Mouse (Mus musculus) CH12.LX (cell line): ENCODE results near the gene D16Ertd472e. TPM values are rescaled to one million over a fixed set of nuclear protein-coding genes. Genes with fewer than 3 reads are reported as not detected.

ENCODE experiments used
- DNase-seq: peaks from one replicate; pipeline ENCODE4 v3.0.0-alpha.2; 2013; ENCODE audit errors: extremely low read depth
- H3K27ac ChIP-seq: 2 replicates; pipeline ENCODE4 v1.5.1; 2012; ENCODE audit warnings: low read depth, mild to moderate bottlenecking, control low read depth, moderate library complexity; ENCODE audit not compliant: insufficient read depth
- H3K27me3 ChIP-seq: replicated peaks from 2 replicates; pipeline ENCODE3; 2012; ENCODE audit warnings: inconsistent platforms
- H3K36me3 ChIP-seq, 2 experiments: replicated peaks in 1 of 2; 2 replicates each; pipeline versions ENCODE3 to v1.6.1; 2012; ENCODE audit warnings: inconsistent platforms in 1 of 2, low read length in 1 of 2, mild to moderate bottlenecking in 1 of 2, mixed read lengths in 1 of 2, moderate library complexity in 1 of 2; ENCODE audit not compliant: control insufficient read depth in 1 of 2, insufficient read depth in 1 of 2
- H3K4me1 ChIP-seq, 2 experiments: 2 replicates each; pipeline ENCODE4 v1.6.1; 2012; ENCODE audit warnings: inconsistent platforms in 1 of 2, moderate library complexity in 1 of 2; ENCODE audit not compliant: insufficient read depth in 2 of 2, control insufficient read depth in 1 of 2
- H3K4me2 ChIP-seq: 2 replicates; pipeline ENCODE4 v1.6.1; 2012; ENCODE audit warnings: low read depth, mild to moderate bottlenecking, control low read depth; ENCODE audit not compliant: poor library complexity, insufficient read depth, severe bottlenecking
- H3K4me3 ChIP-seq, 3 experiments: fragments of 150-350 bp in 1 of 3; sonication (generic) in 1 of 3; replicated peaks in 1 of 3; 2 replicates each; pipeline versions ENCODE3 to v1.5.1; 2011 to 2012; ENCODE audit warnings: low read depth in 2 of 3, low read length in 2 of 3, mild to moderate bottlenecking in 2 of 3, moderate library complexity in 2 of 3, control low read depth in 1 of 3, improper control_type of control experiment in 1 of 3, inconsistent platforms in 1 of 3, mixed read lengths in 1 of 3; ENCODE audit not compliant: poor library complexity in 1 of 3
- H3K79me2 ChIP-seq: replicated peaks from 2 replicates; pipeline ENCODE4 v1.6.1; 2012; ENCODE audit warnings: mild to moderate bottlenecking, moderate library complexity; ENCODE audit not compliant: control insufficient read depth, poor library complexity, insufficient read depth, severe bottlenecking; ENCODE audit errors: extremely low read depth
- H3K9ac ChIP-seq: 2 replicates; pipeline ENCODE4 v1.6.1; 2012; ENCODE audit warnings: low read depth, mild to moderate bottlenecking, control low read depth, moderate library complexity; ENCODE audit not compliant: insufficient read depth
- H3K9me3 ChIP-seq: replicated peaks from 2 replicates; pipeline ENCODE3; 2012; ENCODE audit warnings: low read length, inconsistent platforms, mixed read lengths
- BHLHE40 ChIP-seq: IDR thresholded peaks from 2 replicates; pipeline ENCODE4 v1.6.1; 2011; ENCODE audit warnings: mild to moderate bottlenecking, low read depth, low read length, improper control_type of control experiment
- CHD1 ChIP-seq: IDR thresholded peaks from 2 replicates; pipeline ENCODE4 v1.6.1; 2012; ENCODE audit warnings: low read depth, low read length, improper control_type of control experiment, inconsistent platforms
- CHD2 ChIP-seq: IDR thresholded peaks from 2 replicates; pipeline ENCODE4 v1.6.1; 2011; ENCODE audit warnings: low read length, improper control_type of control experiment
- EP300 ChIP-seq: IDR thresholded peaks from 2 replicates; pipeline ENCODE4 v1.6.1; 2011; ENCODE audit warnings: low read length, improper control_type of control experiment
- HCFC1 ChIP-seq: IDR thresholded peaks from 2 replicates; pipeline ENCODE4 v1.6.1; 2012; ENCODE audit warnings: low read depth, mild to moderate bottlenecking, inconsistent platforms, low read length, improper control_type of control experiment
- JUN ChIP-seq: IDR thresholded peaks from 2 replicates; pipeline ENCODE4 v1.6.1; 2011; ENCODE audit warnings: low read depth, mild to moderate bottlenecking, low read length, improper control_type of control experiment, moderate library complexity; ENCODE audit not compliant: insufficient read depth
- JUND ChIP-seq: conservative IDR thresholded peaks from 2 replicates; pipeline ENCODE4 v1.6.1; 2011; ENCODE audit warnings: low read depth, low read length, improper control_type of control experiment
- MAX ChIP-seq: IDR thresholded peaks from 2 replicates; pipeline ENCODE4 v1.6.1; 2011; ENCODE audit warnings: low read length, improper control_type of control experiment
- MEF2A ChIP-seq: IDR thresholded peaks from 2 replicates; pipeline ENCODE4 v1.6.1; 2014; ENCODE audit warnings: low read depth, mild to moderate bottlenecking, inconsistent platforms, low read length, improper control_type of control experiment, borderline replicate concordance
- MXI1 ChIP-seq: IDR thresholded peaks from 2 replicates; pipeline ENCODE4 v1.6.1; 2011; ENCODE audit warnings: mild to moderate bottlenecking, low read depth, low read length, improper control_type of control experiment
- MYC ChIP-seq: IDR thresholded peaks from 2 replicates; pipeline ENCODE4 v1.6.1; 2011; ENCODE audit warnings: low read depth, mild to moderate bottlenecking, improper control_type of control experiment, low read length
- NRF1 ChIP-seq: IDR thresholded peaks from 2 replicates; pipeline ENCODE4 v1.6.1; 2014; ENCODE audit warnings: low read depth, mild to moderate bottlenecking, inconsistent platforms, low read length, improper control_type of control experiment, moderate library complexity
- PAX5 ChIP-seq: IDR thresholded peaks from 2 replicates; pipeline ENCODE4 v1.6.1; 2012; ENCODE audit warnings: low read length, inconsistent platforms, mixed read lengths
- RAD21 ChIP-seq: IDR thresholded peaks from 2 replicates; pipeline ENCODE4 v1.6.1; 2011; ENCODE audit warnings: low read depth, mild to moderate bottlenecking, low read length, improper control_type of control experiment, moderate library complexity
- RCOR1 ChIP-seq: conservative IDR thresholded peaks from 2 replicates; pipeline ENCODE4 v1.6.1; 2012; ENCODE audit warnings: low read depth, mild to moderate bottlenecking, inconsistent platforms, low read length, improper control_type of control experiment
- USF1 ChIP-seq: IDR thresholded peaks from 2 replicates; pipeline ENCODE4 v1.6.1; 2014; ENCODE audit warnings: low read depth, mild to moderate bottlenecking, inconsistent platforms, low read length, improper control_type of control experiment
- ZC3H11A ChIP-seq: IDR thresholded peaks from 2 replicates; pipeline ENCODE4 v1.6.1; 2012; ENCODE audit warnings: low read depth, mild to moderate bottlenecking, inconsistent platforms, low read length, improper control_type of control experiment
- dilution Hi-C: fragments of 300-500 bp; cut with MboI; formaldehyde crosslinking; loops from 2 replicates; pipeline ENCODE4 v1.14.3; 2020; ENCODE audit warnings: low sequenced_read_pairs; ENCODE audit not compliant: extremely low pct_unique_long_range_greater_than_20kb, extremely low pct_ligation_motif_present
- in situ Hi-C: fragments of 300-500 bp; cut with MboI; formaldehyde crosslinking; loops from 3 replicates; pipeline ENCODE4 v1.14.3; 2019; ENCODE audit warnings: low sequenced_read_pairs, low pct_ligation_motif_present, low pct_unique_long_range_greater_than_20kb, mixed read lengths
- polyA plus RNA-seq: library from polyadenylated mRNA; unstranded; fragments of >175 nt; gene quantifications from 2 replicates; pipeline ENCODE4 v1.2.1, GENCODE M21; 2012; ENCODE audit warnings: low read depth; ENCODE audit not compliant: insufficient read length
- total RNA-seq, 2 experiments: library from RNA; depleted of rRNA; stranded (reverse); fragments of 300-350 nt in 1 of 2; fragments of >200 nt in 1 of 2; gene quantifications; 2 replicates each; pipeline ENCODE4 v1.2.3; 2012 to 2014

Gene D16Ertd472e
- total and polyA plus RNA-seq, 3 experiments = 40.6 to 77.5 (median 65.4) TPM

GRCm38 (mm10) chr16:78563093-78563971, 13.2 kb downstream of the D16Ertd472e start:
- H3K27ac ChIP-seq = 0 out of 2 replicates have a peak overlapping the region, but pooled peaks have one; percentile 21
- no peaks in the 10 kb centered on the region for H3K27me3 ChIP-seq
- H3K4me1 ChIP-seq = peaks cover 17 to 64% of the 10 kb centered on the region in 2 experiments
- no peak overlapping the region for H3K9ac ChIP-seq
- TF ChIP-seq USF1 (no peak), PAX5 (no peak), RAD21 (no peak), CHD1 (peak; percentile 49; the same call in 1 of the 2 replicates)
- TF ChIP-seq, all 38 proteins: peak for 1
- Histone ChIP-seq H3K36me3 (peaks cover 35 to 62% of the 10 kb centered on the region in 2 experiments), H3K9me3 (peaks cover 13% of the 10 kb centered on the region), H3K79me2 (peaks cover 13% of the 10 kb centered on the region), H3K4me2 (no peak overlapping the region), H3K4me3 (no peak overlapping the region)
- in situ Hi-C loops = no loop called here
- dilution Hi-C loops = no loop called here
- no peak for DNase-seq

GRCm38 (mm10) chr16:78560627-78561026, 15.9 kb downstream of the D16Ertd472e start:
- DNase-seq = no peak
- Histone ChIP-seq H3K4me3 (no peak overlapping the region), H3K79me2 (peaks cover 16% of the 10 kb centered on the region), H3K9ac (no peak overlapping the region), H3K27me3 (no peaks in the 10 kb centered on the region), H3K36me3 (peaks cover 46 to 80% of the 10 kb centered on the region in 2 experiments), H3K27ac (no peak overlapping the region), H3K9me3 (peaks cover 13% of the 10 kb centered on the region), H3K4me1 (peaks cover 17 to 84% of the 10 kb centered on the region in 2 experiments), H3K4me2 (no peak overlapping the region)
- in situ Hi-C loops (no loop called here), dilution Hi-C loops (no loop called here)
- TF ChIP-seq MYC (no peak), CHD2 (no peak), JUN (no peak), MEF2A (no peak), USF1 (no peak), RCOR1 (no peak), NRF1 (no peak), MXI1 (no peak), MAX (no peak), EP300 (no peak), RAD21 (no peak), BHLHE40 (no peak), JUND (no peak), HCFC1 (no peak), ZC3H11A (no peak)
